Mouse (Mus musculus): Measurements from ENCODE around the gene Pus7.

GRCm38 (mm10) chr5:23755591-23755990 is 27.9 kb downstream of the Pus7 start:
- TF ChIP-seq CTCF (conservative IDR thresholded peaks at IDR 0.05; ENCODE audit: low read length), result no peak
- no peak for TF ChIP-seq POU5F1 (IDR thresholded peaks at IDR 0.05; ENCODE audit: borderline replicate concordance, low read length)

Measured in E14TG2a.4 (cell line).